Mouse (Mus musculus): ENCODE data around the gene Dnaja3. TPM values are rescaled to one million over a fixed set of nuclear protein-coding genes. Genes with fewer than 3 reads are reported as not detected.

The Dnaja3 gene
- polyA plus RNA-seq, 1 experiment: 69.5 TPM

DNA sequence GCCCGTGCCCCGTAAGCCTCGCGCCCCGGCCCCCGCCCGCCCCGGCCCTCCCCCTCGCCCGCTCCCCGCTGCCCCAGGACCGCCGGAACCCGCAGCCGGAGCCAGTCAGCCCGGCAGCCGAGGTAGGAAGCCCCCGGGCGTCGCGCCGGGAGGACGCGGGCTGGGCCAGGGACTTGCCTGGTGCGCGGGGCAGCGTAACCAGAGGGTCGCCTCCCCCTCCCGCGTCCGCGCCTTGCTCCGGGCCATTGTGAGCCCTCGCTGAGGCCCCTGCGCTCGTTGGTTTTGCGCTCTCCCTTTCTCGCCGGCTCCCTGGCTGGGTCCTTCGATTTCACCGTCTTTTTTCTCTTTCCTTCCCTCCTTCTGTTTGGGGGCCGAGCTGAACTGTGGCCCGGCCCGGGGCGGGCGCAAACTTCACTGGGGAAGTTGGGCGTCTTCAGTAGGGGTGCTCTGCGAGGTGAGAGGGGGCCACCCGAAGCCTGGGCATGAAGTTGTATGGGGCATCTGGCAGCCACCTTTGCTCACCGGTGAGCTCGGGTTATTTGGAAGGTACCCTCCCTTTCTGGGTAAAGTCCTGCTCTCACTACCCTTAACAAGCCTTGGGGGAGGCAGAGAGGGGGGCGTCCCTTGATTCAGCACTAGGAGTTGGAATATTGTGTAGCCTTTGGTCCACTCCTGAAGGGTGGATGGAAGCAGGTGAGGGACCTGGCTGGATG, 44.8 kb upstream of the Dnaja3 start:
- Histone ChIP-seq H3K27me3 (ENCODE audit: control insufficient read depth, insufficient read depth, insufficient read length) (no peaks in the 10 kb centered on the region), H3K4me2 (ENCODE audit: low read depth) (peak overlapping the region; percentile 99), H3K79me2 (ENCODE audit: control insufficient read depth, insufficient read depth) (peaks cover 59% of the 10 kb centered on the region), H3ac (ENCODE audit: control insufficient read depth, insufficient read length) (peak overlapping the region; percentile 70), H3K36me3 (ENCODE audit: control insufficient read depth, insufficient read depth) (no peaks in the 10 kb centered on the region), H3K4me3 (peak overlapping the region; percentile 87)
- TF ChIP-seq E2F4 (IDR thresholded peaks at IDR 0.05; ENCODE audit: insufficient read depth) (no peak), TCF3 (IDR thresholded peaks at IDR 0.05; ENCODE audit: insufficient read length, low read depth) (no peak), SRF (IDR thresholded peaks at IDR 0.05; ENCODE audit: control insufficient read depth, insufficient read length, low read depth) (no peak), MAX (IDR thresholded peaks at IDR 0.05; ENCODE audit: low read depth) (no peak), USF1 (IDR thresholded peaks at IDR 0.05; ENCODE audit: low read depth) (no peak), MYOG (IDR thresholded peaks at IDR 0.05; ENCODE audit: control insufficient read depth in 1 of 3, insufficient read depth in 1 of 3, insufficient read length in 2 of 3, low read depth in 2 of 3) (no peak), MYOD1 (IDR thresholded peaks at IDR 0.05; ENCODE audit: control insufficient read depth in 1 of 3, insufficient read length in 2 of 3, low read depth in 2 of 3) (no peak), POLR2A (IDR thresholded peaks at IDR 0.05; ENCODE audit: insufficient read length, low read depth) (no peak), POLR2AphosphoS2 (IDR thresholded peaks at IDR 0.05; ENCODE audit: insufficient read length, low read depth) (no peak), TCF12 (IDR thresholded peaks at IDR 0.05; ENCODE audit: insufficient read depth, poor library complexity, severe bottlenecking) (no peak), REST (IDR thresholded peaks at IDR 0.05; ENCODE audit: insufficient read depth, insufficient read length) (no peak), CEBPB (IDR thresholded peaks at IDR 0.05; ENCODE audit: insufficient read depth, poor library complexity, severe bottlenecking) (no peak)

DNA sequence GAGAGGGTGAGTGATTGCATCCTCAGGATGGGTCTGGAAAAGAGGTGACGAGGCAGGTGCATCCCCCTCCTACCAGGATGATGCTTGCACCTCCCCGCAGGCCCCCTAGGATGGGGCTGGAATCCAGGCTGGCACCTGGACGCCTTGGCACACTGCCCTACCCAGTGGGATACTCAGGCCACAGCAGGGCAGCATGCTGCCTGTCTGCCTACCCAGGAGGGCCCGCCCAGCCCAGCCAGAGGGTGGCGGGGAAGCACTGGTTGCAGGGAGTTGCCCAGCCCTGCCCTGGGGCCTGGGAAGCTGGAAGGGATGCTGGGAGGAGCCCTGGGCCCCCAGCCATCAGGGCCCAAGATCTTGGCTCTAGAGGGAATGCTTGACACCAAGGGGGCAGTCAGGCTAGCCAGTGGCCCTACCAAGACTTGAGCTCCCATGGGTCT, 44.2 kb upstream of the Dnaja3 start:
- H3K4me2 ChIP-seq (ENCODE audit: low read depth): peak overlapping the region; percentile 99
- peak overlapping the region; percentile 87 for H3K4me3 ChIP-seq
- H3K27me3 ChIP-seq (ENCODE audit: control insufficient read depth, insufficient read depth, insufficient read length): no peaks in the 10 kb centered on the region
- H3ac ChIP-seq (ENCODE audit: control insufficient read depth, insufficient read length): peak overlapping the region; percentile 70
- H3K79me2 ChIP-seq (ENCODE audit: control insufficient read depth, insufficient read depth): peaks cover 65% of the 10 kb centered on the region
- H3K36me3 ChIP-seq (ENCODE audit: control insufficient read depth, insufficient read depth): no peaks in the 10 kb centered on the region
- TF ChIP-seq MYOD1 (IDR thresholded peaks at IDR 0.05; ENCODE audit: control insufficient read depth in 1 of 3, insufficient read length in 2 of 3, low read depth in 2 of 3) (peak in 1 of 3 experiments; percentile 74), TCF3 (IDR thresholded peaks at IDR 0.05; ENCODE audit: insufficient read length, low read depth) (no peak), SRF (IDR thresholded peaks at IDR 0.05; ENCODE audit: control insufficient read depth, insufficient read length, low read depth) (no peak), POLR2AphosphoS2 (IDR thresholded peaks at IDR 0.05; ENCODE audit: insufficient read length, low read depth) (peak; percentile 2), POLR2A (IDR thresholded peaks at IDR 0.05; ENCODE audit: insufficient read length, low read depth) (peak; percentile 63), MYOG (IDR thresholded peaks at IDR 0.05; ENCODE audit: control insufficient read depth in 1 of 3, insufficient read depth in 1 of 3, insufficient read length in 2 of 3, low read depth in 2 of 3) (peak in 1 of 3 experiments; percentile 61)

DNA sequence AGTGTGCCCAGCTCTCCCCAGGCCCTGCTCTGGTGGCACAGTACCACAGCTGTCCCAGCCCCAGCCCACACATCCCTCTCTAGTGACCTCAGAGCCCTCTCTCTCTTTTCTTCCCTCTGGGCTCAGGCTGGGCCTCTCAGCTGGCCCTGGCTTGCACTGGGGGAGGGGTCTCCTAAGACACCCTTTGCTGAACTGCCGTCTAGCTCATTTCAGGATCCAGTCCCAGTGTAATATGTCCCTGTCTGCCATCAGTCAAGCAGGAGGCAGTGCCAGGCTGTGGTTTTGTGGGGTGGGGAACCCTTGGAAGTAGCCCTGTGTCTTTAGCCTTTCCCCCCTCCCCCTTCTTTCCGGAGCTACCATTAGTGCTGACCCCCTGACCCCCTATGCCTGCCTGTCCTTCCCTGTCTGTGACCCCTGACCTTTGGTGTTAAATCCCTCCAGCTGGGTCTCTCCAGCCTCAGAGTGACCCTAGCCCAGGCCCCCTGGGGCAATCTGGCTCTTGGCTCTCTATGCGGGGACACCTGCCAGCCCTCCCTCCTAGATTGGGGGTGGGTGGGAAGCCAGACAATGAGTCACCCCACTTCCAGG, 43.6 kb upstream of the Dnaja3 start:
- H3K27me3 ChIP-seq (ENCODE audit: control insufficient read depth, insufficient read depth, insufficient read length): no peaks in the 10 kb centered on the region
- H3K4me2 ChIP-seq (ENCODE audit: low read depth): peak overlapping the region; percentile 99
- H3K4me3 ChIP-seq: peak overlapping the region; percentile 87
- peak overlapping the region; percentile 70 for H3ac ChIP-seq (ENCODE audit: control insufficient read depth, insufficient read length)
- H3K36me3 ChIP-seq (ENCODE audit: control insufficient read depth, insufficient read depth): no peaks in the 10 kb centered on the region
- peaks cover 71% of the 10 kb centered on the region for H3K79me2 ChIP-seq (ENCODE audit: control insufficient read depth, insufficient read depth)
- TF ChIP-seq E2F4 (IDR thresholded peaks at IDR 0.05; ENCODE audit: insufficient read depth): no peak
- TF ChIP-seq TCF12 (IDR thresholded peaks at IDR 0.05; ENCODE audit: insufficient read depth, poor library complexity, severe bottlenecking): no peak
- no peak for TF ChIP-seq CEBPB (IDR thresholded peaks at IDR 0.05; ENCODE audit: insufficient read depth, poor library complexity, severe bottlenecking)
- TF ChIP-seq MYOD1 (IDR thresholded peaks at IDR 0.05; ENCODE audit: control insufficient read depth in 1 of 3, insufficient read length in 2 of 3, low read depth in 2 of 3): peak in 2 of 3 experiments; percentile 69 to 80
- TF ChIP-seq REST (IDR thresholded peaks at IDR 0.05; ENCODE audit: insufficient read depth, insufficient read length): no peak
- TF ChIP-seq SRF (IDR thresholded peaks at IDR 0.05; ENCODE audit: control insufficient read depth, insufficient read length, low read depth): no peak
- peak; percentile 39 for TF ChIP-seq POLR2A (IDR thresholded peaks at IDR 0.05; ENCODE audit: insufficient read length, low read depth)
- TF ChIP-seq MYOG (IDR thresholded peaks at IDR 0.05; ENCODE audit: control insufficient read depth in 1 of 3, insufficient read depth in 1 of 3, insufficient read length in 2 of 3, low read depth in 2 of 3): peak in 2 of 3 experiments; percentile 73 to 91
- TF ChIP-seq TCF3 (IDR thresholded peaks at IDR 0.05; ENCODE audit: insufficient read length, low read depth): no peak
- no peak for TF ChIP-seq USF1 (IDR thresholded peaks at IDR 0.05; ENCODE audit: low read depth)
- no peak for TF ChIP-seq MAX (IDR thresholded peaks at IDR 0.05; ENCODE audit: low read depth)
- TF ChIP-seq POLR2AphosphoS2 (IDR thresholded peaks at IDR 0.05; ENCODE audit: insufficient read length, low read depth): peak; percentile 14

DNA sequence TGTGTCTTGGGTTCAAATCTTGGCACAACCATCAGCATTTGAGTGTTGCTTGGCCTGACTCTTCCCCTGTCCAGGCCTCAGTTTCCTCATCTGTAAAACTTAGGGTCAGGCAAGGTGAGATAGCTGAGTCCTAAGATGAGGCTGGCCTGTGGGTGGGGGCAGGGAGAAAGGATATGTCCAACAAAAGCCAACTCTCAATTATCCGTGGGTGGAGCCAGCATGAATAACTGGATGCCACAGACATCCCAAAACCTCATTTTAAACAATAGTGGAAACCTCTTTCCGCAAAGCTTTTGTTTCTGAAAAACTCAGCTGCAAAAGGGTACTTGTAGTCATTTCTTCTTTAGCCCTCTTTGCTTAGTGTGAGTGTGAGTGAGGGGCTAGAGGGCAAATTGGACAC, 43.0 kb upstream of the Dnaja3 start:
- Histone ChIP-seq H3ac (ENCODE audit: control insufficient read depth, insufficient read length) (peak overlapping the region; percentile 70), H3K27me3 (ENCODE audit: control insufficient read depth, insufficient read depth, insufficient read length) (no peaks in the 10 kb centered on the region), H3K36me3 (ENCODE audit: control insufficient read depth, insufficient read depth) (no peaks in the 10 kb centered on the region), H3K79me2 (ENCODE audit: control insufficient read depth, insufficient read depth) (peaks cover 76% of the 10 kb centered on the region), H3K4me2 (ENCODE audit: low read depth) (peak overlapping the region; percentile 99), H3K4me3 (peak overlapping the region; percentile 87)
- no peak for TF ChIP-seq CEBPB (IDR thresholded peaks at IDR 0.05; ENCODE audit: insufficient read depth, poor library complexity, severe bottlenecking)

DNA sequence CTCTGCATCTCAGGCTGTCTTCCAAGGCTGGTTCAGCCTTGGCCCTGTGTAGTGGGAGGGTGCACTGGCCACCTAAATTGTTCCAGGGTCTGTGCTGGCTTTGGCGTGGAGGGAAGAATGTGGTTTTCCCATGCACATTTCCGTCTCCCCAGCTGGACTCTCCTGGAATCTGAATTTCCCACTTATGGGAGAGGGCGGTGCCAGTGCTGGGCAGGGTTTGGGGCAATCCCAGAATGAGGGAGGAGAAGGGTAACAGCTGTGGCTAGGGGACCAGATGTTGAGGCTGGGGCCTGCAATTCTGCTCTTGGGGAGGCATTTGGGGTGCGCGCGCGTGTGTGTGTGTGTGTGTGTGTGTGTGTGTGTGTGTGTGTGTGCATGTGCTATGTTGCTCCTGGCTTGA, 42.5 kb upstream of the Dnaja3 start:
- H3K4me3 ChIP-seq: peak overlapping the region; percentile 87
- no peaks in the 10 kb centered on the region for H3K36me3 ChIP-seq (ENCODE audit: control insufficient read depth, insufficient read depth)
- H3K4me2 ChIP-seq (ENCODE audit: low read depth): peak overlapping the region; percentile 99
- H3ac ChIP-seq (ENCODE audit: control insufficient read depth, insufficient read length): no peak overlapping the region
- H3K79me2 ChIP-seq (ENCODE audit: control insufficient read depth, insufficient read depth): peaks cover 78% of the 10 kb centered on the region
- TF ChIP-seq TCF12 (IDR thresholded peaks at IDR 0.05; ENCODE audit: insufficient read depth, poor library complexity, severe bottlenecking) (peak; percentile 48), MYOD1 (IDR thresholded peaks at IDR 0.05; ENCODE audit: control insufficient read depth in 1 of 3, insufficient read length in 2 of 3, low read depth in 2 of 3) (peak in 2 of 3 experiments; percentile 72 to 83), REST (IDR thresholded peaks at IDR 0.05; ENCODE audit: insufficient read depth, insufficient read length) (no peak), MYOG (IDR thresholded peaks at IDR 0.05; ENCODE audit: control insufficient read depth in 1 of 3, insufficient read depth in 1 of 3, insufficient read length in 2 of 3, low read depth in 2 of 3) (peak; percentile 11 to 70 (median 53))
- H3K27me3 ChIP-seq (ENCODE audit: control insufficient read depth, insufficient read depth, insufficient read length): no peaks in the 10 kb centered on the region
